Mouse (Mus musculus) layer of hippocampus, postnatal 36 days (tissue): ENCODE measurements around the gene Mast1. TPM values are rescaled to one million over a fixed set of nuclear protein-coding genes. Genes with fewer than 3 reads are reported as not detected.

Source experiments
- DNase-seq, 2 experiments: peaks; one replicate each; pipeline ENCODE4 v3.0.0; 2022
- microRNA-seq, 2 experiments: library from miRNA; unstranded; fragments of <30 nt; microRNA quantifications; one replicate each; pipeline ENCODE4 v1.2.0; 2021
- total RNA-seq, 2 experiments: library from RNA; stranded (reverse); gene quantifications; 2 replicates each; pipeline ENCODE4 v1.2.3; 2021

Gene Mast1
- total RNA-seq, 2 experiments from 2014 or later = 79.5 TPM

DNA sequence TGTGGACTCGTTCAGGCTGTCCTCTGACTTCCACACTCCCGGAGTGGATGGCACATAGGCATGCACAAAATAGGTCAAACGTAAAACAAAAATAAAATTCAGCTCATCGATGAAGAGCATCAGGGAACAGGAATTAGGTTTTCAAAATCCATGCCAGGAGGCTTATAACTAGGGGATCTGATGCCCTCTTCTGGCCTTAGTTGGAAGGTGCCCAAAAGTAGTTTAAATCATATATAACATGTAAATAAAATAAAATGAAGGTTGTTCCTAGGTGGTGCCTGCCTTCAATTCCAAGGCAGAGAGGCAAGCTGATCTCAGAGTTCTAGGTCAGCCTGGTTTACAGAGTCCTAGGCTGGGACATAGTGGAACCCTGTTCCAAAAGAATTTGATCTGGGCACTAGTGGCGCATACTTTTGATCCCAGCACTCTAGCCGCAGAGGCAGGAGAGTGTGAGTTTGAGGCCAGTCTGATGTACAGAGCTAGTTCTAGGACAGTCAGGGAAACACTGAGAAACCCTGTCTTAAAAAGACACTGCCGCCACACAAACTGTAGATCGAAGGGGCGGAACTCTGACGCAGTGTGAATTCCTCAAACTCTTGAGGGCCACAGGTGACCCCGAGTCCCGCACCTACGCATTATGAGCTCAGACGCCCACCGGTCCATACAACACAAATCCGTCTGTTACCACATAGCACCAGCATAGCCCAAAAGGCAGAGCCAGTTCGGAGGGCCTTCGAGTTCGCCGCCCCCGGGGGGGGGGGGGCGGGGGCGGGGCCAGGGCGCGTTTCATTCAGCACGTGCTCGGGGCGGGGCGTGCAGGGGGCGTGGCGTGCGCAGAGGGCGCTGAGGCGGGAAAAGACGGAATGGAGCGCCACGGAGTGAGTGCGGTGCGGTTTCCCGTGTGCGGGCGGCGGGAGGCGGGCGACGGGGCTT is 65.5 kb downstream of the Mast1 start, which contains the start of gene Syce2:
Gene Syce2, plus strand, starts transcription at position 736 of the 933 bp plus-strand sequence.
- DNase-seq = peak in 1 of 2 experiments; percentile 37

Small RNAs within 50 kb of the gene (microRNA-seq; reads per million reads assigned to microRNA genes)
- 0.90 to 2.5 reads per million in 2 experiments for gene Gm24197
- gene Mir7069 = 11.0 to 11.6 reads per million in 2 experiments

Other genes with a start within 250 kb of the Mast1 start
- gene Nacc1, start 249.5 kb downstream of the Mast1 start, total RNA-seq = 10 to 100 TPM; 85.9 to 92.2 TPM
- 1 to 10 TPM; 1.2 to 2.0 TPM for gene Lyl1, start 235.9 kb downstream of the Mast1 start, total RNA-seq
- gene G430095P16Rik, start 214.4 kb downstream of the Mast1 start, total RNA-seq = not detected
- gene Nfix, start 137.0 kb downstream of the Mast1 start, total RNA-seq = 100 to 1,000 TPM; 387 to 434 TPM
- gene Dand5, start 114.5 kb downstream of the Mast1 start, total RNA-seq = 10 to 100 TPM in 1 of 2 experiments, 1 to 10 TPM in 1; 9.4 to 10.5 TPM
- 10 to 100 TPM; 23.2 to 25.7 TPM for gene Gadd45gip1, start 105.8 kb downstream of the Mast1 start, total RNA-seq
- gene Rad23a, start 96.7 kb downstream of the Mast1 start, total RNA-seq = 10 to 100 TPM; 67.9 to 68.5 TPM
- 100 to 1,000 TPM; 557 to 631 TPM for gene Calr, start 90.4 kb downstream of the Mast1 start, total RNA-seq
- 10 to 100 TPM; 51.2 to 52.7 TPM for gene Farsa, start 80.4 kb downstream of the Mast1 start, total RNA-seq
- gene Syce2, start 65.2 kb downstream of the Mast1 start, total RNA-seq = 10 to 100 TPM; 16.1 to 19.7 TPM
- gene Gcdh, start 43.4 kb downstream of the Mast1 start, total RNA-seq = 10 to 100 TPM; 39.5 to 46.3 TPM
- gene Klf1, start 35.4 kb downstream of the Mast1 start, total RNA-seq = under 1 TPM in 1 of 2 experiments, not detected in 1; 0.40 TPM
- 1 to 10 TPM; 3.2 to 3.9 TPM for gene Dnase2a, start 28.8 kb downstream of the Mast1 start, total RNA-seq
- 1 to 10 TPM in 1 of 2 experiments, under 1 TPM in 1; 0.77 to 1.0 TPM for gene Rtbdn, start 9.6 kb upstream of the Mast1 start, total RNA-seq
- gene Gm49661, start 32.1 kb upstream of the Mast1 start, total RNA-seq = not detected
- 100 to 1,000 TPM; 338 to 356 TPM for gene Prdx2, start 32.2 kb upstream of the Mast1 start, total RNA-seq
- gene Rnaseh2a, start 32.4 kb upstream of the Mast1 start, total RNA-seq = 10 to 100 TPM; 35.3 to 36.8 TPM
- gene Junb, start 41.4 kb upstream of the Mast1 start, total RNA-seq = 10 to 100 TPM; 59.9 to 73.6 TPM
- gene Hook2, start 53.2 kb upstream of the Mast1 start, total RNA-seq = 1 to 10 TPM; 7.8 to 9.7 TPM
- gene Best2, start 77.2 kb upstream of the Mast1 start, total RNA-seq = not detected
- gene Asna1, start 87.9 kb upstream of the Mast1 start, total RNA-seq = 100 to 1,000 TPM; 120 to 121 TPM
- 100 to 1,000 TPM; 133 to 136 TPM for gene Trir, start 89.5 kb upstream of the Mast1 start, total RNA-seq
- 100 to 1,000 TPM; 147 to 149 TPM for gene Tnpo2, start 99.6 kb upstream of the Mast1 start, total RNA-seq
- gene Fbxw9, start 122.7 kb upstream of the Mast1 start, total RNA-seq = 10 to 100 TPM; 22.8 to 24.1 TPM
- not detected for gene Gm5741, start 130.6 kb upstream of the Mast1 start, total RNA-seq
- 10 to 100 TPM; 52.1 to 60.6 TPM for gene Dhps, start 134.4 kb upstream of the Mast1 start, total RNA-seq
- gene Wdr83os, start 143.4 kb upstream of the Mast1 start, total RNA-seq = 10 to 100 TPM; 55.0 to 65.7 TPM
- 10 to 100 TPM; 26.1 to 28.4 TPM for gene Wdr83, start 143.9 kb upstream of the Mast1 start, total RNA-seq
- gene Man2b1, start 145.9 kb upstream of the Mast1 start, total RNA-seq = 10 to 100 TPM; 30.5 to 36.8 TPM
- gene Zfp791, start 185.7 kb upstream of the Mast1 start, total RNA-seq = 1 to 10 TPM; 6.8 to 8.0 TPM
- gene Cks1brt, start 214.6 kb upstream of the Mast1 start, total RNA-seq = not detected